Mouse (Mus musculus): ENCODE measurements around the gene Gm2001. TPM values are rescaled to one million over a fixed set of nuclear protein-coding genes. Genes with fewer than 3 reads are reported as not detected.
A peak's percentile ranks its signal among the peaks of the same experiment; 100 is the strongest.
"Not testable (repeated sequence)": the region's sequence is repeated elsewhere in the genome, so short reads cannot be mapped to it uniquely, and the experiment has no call there.

Gm2001 gene
- not detected in 2 replicates for polyA plus RNA-seq (2015; fragmentation: Nextera tagmentation; extraction: Ambion mirVana)

DNA sequence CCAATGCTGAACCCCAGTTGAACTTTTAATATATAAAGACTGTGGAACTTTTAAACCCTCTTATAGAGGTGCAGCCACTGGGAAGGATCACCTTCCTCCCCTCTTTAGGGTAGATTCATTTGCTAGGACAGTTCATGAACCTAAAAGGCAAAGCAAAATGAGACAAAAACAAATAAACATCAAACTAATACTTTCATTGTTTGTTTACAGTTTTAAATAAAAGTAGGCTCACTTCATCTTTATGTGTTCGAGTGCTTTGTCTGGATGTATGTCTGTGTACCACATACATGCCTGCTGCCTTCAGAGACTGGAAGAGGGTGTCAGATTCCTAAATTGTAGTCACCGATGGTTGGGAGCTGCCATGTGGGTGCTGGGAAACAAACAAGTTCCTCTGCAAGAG is at the start of gene Gm2001:
Gm2001 (minus strand) TSS at position 101 of the 400 bp plus-strand sequence.
- not testable (repeated sequence) for H3K4me2 ChIP-seq; H3K36me3 ChIP-seq (replicated peaks); ATAC-seq (ENCODE audit: insufficient read depth); H3K4me1 ChIP-seq (replicated peaks); H3K27me3 ChIP-seq; H3K27ac ChIP-seq (replicated peaks); H3K9ac ChIP-seq; H3K4me3 ChIP-seq (replicated peaks); H3K9me3 ChIP-seq (replicated peaks)
- 54% methylated on average over 2 of the region's 2 CpGs for WGBS (ENCODE audit: insufficient replicate concordance)

DNA sequence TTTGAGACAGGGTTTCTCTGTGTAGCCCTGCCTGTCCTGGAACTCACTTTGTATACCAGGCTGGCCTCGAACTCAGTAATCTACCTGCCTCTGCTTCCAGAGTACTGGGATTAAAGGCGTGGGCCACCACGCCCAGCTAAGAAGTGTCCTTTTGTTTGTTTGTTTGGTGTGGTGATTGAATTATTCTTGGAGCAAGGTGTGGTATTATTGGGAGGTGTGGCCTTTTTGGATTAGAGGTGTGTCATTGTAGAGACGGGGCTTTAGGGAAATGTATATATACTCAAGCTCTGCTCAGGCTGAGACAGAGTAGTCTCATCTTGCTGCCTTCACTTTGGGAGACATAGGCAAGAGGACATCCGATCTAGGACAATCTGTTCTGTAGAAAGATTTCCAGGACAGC is 31.6 kb upstream of the Gm2001 start, which contains the start of gene Gm2016:
Gm2016 (plus strand) TSS at position 301 of the 400 bp plus-strand sequence.
- H3K9ac ChIP-seq; H3K4me2 ChIP-seq; H3K27me3 ChIP-seq; H3K4me1 ChIP-seq (replicated peaks); H3K27ac ChIP-seq (replicated peaks); H3K9me3 ChIP-seq (replicated peaks); H3K4me3 ChIP-seq (replicated peaks); ATAC-seq (ENCODE audit: insufficient read depth); H3K36me3 ChIP-seq (replicated peaks): not testable (repeated sequence)
- WGBS (ENCODE audit: insufficient replicate concordance): 54% methylated on average over 5 of the region's 5 CpGs

DNA sequence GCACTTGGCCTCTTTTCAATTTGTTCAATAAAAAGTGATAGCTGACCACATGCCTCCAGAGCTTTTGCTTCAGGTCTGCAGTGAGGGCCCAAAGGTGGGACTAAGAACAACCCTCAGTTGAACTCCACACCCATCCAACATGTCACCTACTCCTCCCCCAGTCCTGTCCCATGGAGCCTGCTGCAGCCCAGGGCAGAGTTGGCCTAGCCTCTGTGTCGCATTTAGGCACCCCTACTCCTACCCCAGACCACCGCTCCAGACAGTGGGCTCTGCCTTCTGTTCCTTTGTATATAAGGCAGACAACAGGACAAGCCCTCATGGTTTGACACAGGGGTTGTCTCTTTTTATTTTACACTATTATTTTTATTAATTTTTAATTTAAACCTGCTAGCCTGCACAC is 21.9 kb upstream of the Gm2001 start:
- 54% methylated on average over 2 of the region's 2 CpGs for WGBS (ENCODE audit: insufficient replicate concordance)
- not testable (repeated sequence) for ATAC-seq (ENCODE audit: insufficient read depth)

DNA sequence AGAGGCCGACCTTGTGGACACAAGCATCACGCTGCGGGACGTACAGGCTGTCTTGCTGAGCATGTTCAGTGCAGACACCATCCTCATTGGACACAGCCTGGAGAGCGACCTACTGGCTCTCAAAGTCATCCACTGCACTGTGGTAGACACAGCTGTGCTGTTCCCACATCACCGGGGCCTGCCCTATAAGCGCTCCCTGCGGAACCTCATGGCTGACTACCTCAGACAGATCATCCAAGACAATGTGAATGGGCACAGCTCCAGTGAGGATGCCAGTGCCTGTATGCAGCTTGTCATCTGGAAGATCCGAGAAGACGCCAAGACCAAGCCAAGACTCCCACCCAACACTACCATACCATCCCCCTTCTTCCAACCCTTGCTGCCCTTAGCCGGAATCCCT is 21.5 kb upstream of the Gm2001 start:
- not testable (repeated sequence) for ATAC-seq (ENCODE audit: insufficient read depth); H3K4me3 ChIP-seq (replicated peaks); H3K9me3 ChIP-seq (replicated peaks); H3K27ac ChIP-seq (replicated peaks); H3K9ac ChIP-seq; H3K4me1 ChIP-seq (replicated peaks); H3K27me3 ChIP-seq; H3K36me3 ChIP-seq (replicated peaks); H3K4me2 ChIP-seq
- WGBS (ENCODE audit: insufficient replicate concordance): 79% methylated on average over 10 of the region's 11 CpGs

More for the DNA sequence above, 21.9 kb upstream of the Gm2001 start:
- H3K27ac ChIP-seq (replicated peaks); H3K4me2 ChIP-seq; H3K36me3 ChIP-seq (replicated peaks); H3K4me3 ChIP-seq (replicated peaks); H3K27me3 ChIP-seq; H3K9ac ChIP-seq; H3K4me1 ChIP-seq (replicated peaks); H3K9me3 ChIP-seq (replicated peaks): not testable (repeated sequence)

DNA sequence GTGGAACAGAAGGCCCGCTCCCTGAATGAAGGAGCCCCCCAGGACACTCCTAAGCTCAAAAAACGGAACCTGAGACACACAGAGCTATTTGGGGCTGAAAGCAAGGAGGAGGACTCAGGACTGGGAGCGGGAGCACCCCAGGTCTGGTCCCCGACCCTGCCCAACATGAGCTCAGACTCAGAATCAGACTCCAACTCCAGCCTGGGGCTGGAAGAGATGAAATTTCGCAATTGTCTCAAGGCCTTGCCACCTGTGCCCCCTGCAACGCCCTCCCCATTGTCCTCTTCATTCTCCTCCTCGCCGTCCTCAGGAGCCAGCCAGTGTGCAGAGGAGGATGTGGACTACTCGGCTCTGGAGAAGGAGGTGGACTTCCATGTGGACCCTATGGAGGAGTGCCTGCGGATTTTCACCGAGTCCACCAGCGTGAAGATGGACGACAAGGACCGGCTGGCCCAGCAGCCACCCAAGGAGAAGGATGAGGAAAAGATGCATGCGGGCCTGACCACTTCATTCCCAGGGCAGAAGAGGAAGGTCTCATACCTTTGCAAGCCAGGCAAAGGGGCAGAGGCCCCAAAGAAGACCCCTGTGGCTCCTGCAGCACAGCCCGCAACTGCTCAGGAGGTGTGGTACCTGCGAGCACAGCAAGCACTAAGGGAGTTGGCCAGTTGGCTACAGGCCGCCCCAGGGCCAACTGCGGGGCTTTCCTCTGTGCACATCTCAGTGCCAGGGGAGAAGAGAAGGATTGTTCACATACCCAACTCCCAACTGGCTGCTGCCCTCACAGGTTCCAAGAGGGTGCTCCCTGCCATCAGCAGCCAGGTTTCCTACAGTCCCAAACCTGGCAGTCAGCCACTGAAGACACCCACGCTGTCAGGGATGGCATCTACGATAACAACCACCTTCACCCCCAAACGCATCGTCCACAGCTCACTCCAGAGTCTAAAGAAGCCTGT is 19.9 kb upstream of the Gm2001 start:
- 64% methylated on average over 23 of the region's 23 CpGs for WGBS (ENCODE audit: insufficient replicate concordance)
- ATAC-seq (ENCODE audit: insufficient read depth); H3K4me3 ChIP-seq (replicated peaks); H3K27me3 ChIP-seq; H3K36me3 ChIP-seq (replicated peaks); H3K4me2 ChIP-seq; H3K4me1 ChIP-seq (replicated peaks); H3K9me3 ChIP-seq (replicated peaks); H3K9ac ChIP-seq; H3K27ac ChIP-seq (replicated peaks): not testable (repeated sequence)

DNA sequence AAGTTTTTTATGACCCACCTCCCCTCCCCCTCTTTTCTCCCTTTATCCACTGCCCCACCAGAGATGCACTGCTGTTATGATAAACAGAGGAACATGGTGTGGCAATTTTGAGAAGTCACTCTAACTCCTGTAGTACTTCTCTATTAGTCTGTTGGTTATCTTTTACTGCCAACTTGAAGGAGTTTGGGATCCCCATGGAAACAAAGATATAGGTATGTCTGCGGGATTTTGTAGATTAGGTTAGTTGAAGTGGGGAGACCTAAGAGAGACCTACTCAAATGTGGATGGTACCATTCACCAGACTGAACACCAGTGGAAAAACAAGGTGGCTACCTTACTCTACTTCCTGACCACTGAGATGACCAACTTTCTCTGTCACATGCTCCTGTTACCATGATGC is 13.9 kb upstream of the Gm2001 start:
- not testable (repeated sequence) for H3K4me2 ChIP-seq; ATAC-seq (ENCODE audit: insufficient read depth); H3K4me3 ChIP-seq (replicated peaks); H3K9ac ChIP-seq; H3K27me3 ChIP-seq; H3K36me3 ChIP-seq (replicated peaks); H3K9me3 ChIP-seq (replicated peaks); H3K4me1 ChIP-seq (replicated peaks); H3K27ac ChIP-seq (replicated peaks)
- WGBS (ENCODE audit: insufficient replicate concordance): 46% methylated on average over 1 of the region's 1 CpGs

DNA sequence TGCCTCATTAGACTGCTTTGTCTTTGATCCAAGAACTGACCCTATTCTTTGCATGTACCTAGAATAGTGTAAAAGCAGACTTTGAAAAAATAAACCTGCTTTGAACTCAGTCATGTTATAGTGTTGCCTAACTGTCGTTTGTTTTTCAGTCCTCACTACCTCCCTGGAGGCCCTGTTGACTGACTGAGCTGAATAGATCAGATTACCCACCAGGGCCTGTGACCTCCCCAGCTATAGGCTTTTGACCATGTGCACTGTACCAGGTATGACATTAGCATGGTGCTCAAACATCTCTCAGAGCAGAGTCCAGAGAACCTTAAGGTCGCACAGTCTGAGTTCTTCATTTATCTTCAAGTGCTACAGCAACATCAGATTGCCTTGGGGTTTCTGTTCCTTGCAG is 8.5 kb upstream of the Gm2001 start:
- no CpG with 5 or more reads among the region's 2 CpGs for WGBS (ENCODE audit: insufficient replicate concordance)
- H3K27me3 ChIP-seq; H3K4me3 ChIP-seq (replicated peaks); H3K4me2 ChIP-seq; H3K27ac ChIP-seq (replicated peaks); H3K4me1 ChIP-seq (replicated peaks); H3K9me3 ChIP-seq (replicated peaks); H3K36me3 ChIP-seq (replicated peaks); H3K9ac ChIP-seq: not testable (repeated sequence)
- ATAC-seq (ENCODE audit: insufficient read depth): peak; percentile 62

DNA sequence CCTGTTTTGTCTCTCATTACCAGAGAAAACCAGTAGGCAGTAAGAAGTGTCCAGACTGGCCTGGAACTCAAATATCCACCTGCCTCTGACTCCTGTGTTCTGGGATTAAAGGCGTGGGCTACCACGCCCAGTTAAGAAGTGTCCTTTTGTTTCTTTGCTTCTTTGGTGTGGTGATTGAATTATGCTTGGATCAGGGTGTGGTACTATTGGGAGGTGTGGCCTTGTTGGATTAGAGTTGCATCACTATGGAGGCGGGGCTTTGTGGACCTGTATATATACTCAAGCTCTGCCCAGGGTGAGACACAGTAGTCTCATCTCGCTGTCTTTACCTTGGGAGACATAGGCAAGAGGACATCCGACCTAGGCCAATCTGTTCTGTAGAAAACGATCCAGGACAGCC is 25.9 kb downstream of the Gm2001 start, which contains the start of gene BB287469:
BB287469 (plus strand) TSS at position 301 of the 400 bp plus-strand sequence.
- H3K4me3 ChIP-seq (replicated peaks); H3K27ac ChIP-seq (replicated peaks); H3K9ac ChIP-seq; ATAC-seq (ENCODE audit: insufficient read depth); H3K27me3 ChIP-seq; H3K36me3 ChIP-seq (replicated peaks); H3K4me2 ChIP-seq; H3K4me1 ChIP-seq (replicated peaks); H3K9me3 ChIP-seq (replicated peaks): not testable (repeated sequence)
- WGBS (ENCODE audit: insufficient replicate concordance): 56% methylated on average over 5 of the region's 6 CpGs

DNA sequence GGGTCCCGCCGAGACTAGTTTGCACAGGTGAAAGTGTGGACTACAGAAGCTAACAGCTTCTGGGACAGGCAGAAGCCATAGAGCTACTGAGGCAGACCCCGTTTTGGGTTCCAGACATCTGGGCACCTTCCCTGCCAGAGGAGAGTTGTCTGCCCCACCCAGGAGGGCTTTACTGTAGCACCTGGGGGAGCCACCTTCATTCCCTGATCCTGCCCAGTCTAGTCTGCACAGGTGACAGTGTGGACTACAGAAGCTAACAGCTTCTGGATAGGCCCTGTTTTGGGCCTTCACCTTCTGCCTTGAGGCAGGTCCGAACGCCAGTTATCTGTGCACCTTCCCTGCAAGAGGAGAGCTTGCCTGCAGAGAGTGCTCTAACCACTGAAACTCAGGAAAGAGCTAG is 44.2 kb downstream of the Gm2001 start:
- WGBS (ENCODE audit: insufficient replicate concordance): 65% methylated on average over 5 of the region's 5 CpGs
- H3K27me3 ChIP-seq; H3K27ac ChIP-seq (replicated peaks); ATAC-seq (ENCODE audit: insufficient read depth); H3K4me3 ChIP-seq (replicated peaks); H3K9ac ChIP-seq; H3K9me3 ChIP-seq (replicated peaks); H3K4me1 ChIP-seq (replicated peaks); H3K36me3 ChIP-seq (replicated peaks); H3K4me2 ChIP-seq: not testable (repeated sequence)

DNA sequence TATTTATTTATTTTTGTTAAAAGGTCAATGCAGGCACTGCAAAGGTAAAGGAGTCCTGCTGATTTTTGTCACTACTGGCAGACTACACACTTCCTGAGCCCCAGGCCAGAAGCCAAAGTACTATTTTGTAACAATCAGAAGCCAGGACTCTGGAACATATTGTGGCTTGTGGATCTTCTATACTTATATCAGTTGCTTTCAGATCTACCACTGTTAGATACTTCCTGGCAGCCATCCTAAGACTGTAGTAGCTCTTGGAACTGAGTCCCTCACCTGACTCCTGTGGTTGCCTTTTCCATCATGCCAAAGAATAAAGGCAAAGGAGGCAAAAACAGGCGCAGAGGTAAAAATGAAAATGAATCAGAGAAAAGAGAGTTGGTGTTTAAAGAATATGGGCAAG is 46.9 kb downstream of the Gm2001 start, which contains the start of gene Gm21936:
Gm21936 (plus strand) TSS at position 301 of the 400 bp plus-strand sequence.
- not testable (repeated sequence) for H3K9ac ChIP-seq; H3K36me3 ChIP-seq (replicated peaks); H3K9me3 ChIP-seq (replicated peaks); ATAC-seq (ENCODE audit: insufficient read depth); H3K27me3 ChIP-seq; H3K27ac ChIP-seq (replicated peaks); H3K4me2 ChIP-seq; H3K4me1 ChIP-seq (replicated peaks); H3K4me3 ChIP-seq (replicated peaks)
- 58% methylated on average over 1 of the region's 1 CpGs for WGBS (ENCODE audit: insufficient replicate concordance)

Measured in liver, embryonic 15.5 days (tissue).